Mouse (Mus musculus) hindbrain, embryonic 16.5 days (tissue): ENCODE data around the gene Glipr1l1. TPM values are rescaled to one million over a fixed set of nuclear protein-coding genes. Genes with fewer than 3 reads are reported as not detected.
"Not testable (repeated sequence)": the region's sequence is repeated elsewhere in the genome, so short reads cannot be mapped to it uniquely, and the experiment has no call there.

Source experiments
- ATAC-seq: fragments of 200-750 bp; cut with Nextera tagmentation; 2 replicates; pipeline ENCODE4 v1.8.0; 2017; ENCODE audit warnings: moderate TSS enrichment, moderate library complexity
- H3K27ac ChIP-seq: fragments of 300-500 bp; sonication (generic); 2 replicates; pipeline ENCODE4 v1.5.1; 2014; ENCODE audit warnings: low read depth, mild to moderate bottlenecking, control low read depth, low read length, moderate library complexity
- H3K27me3 ChIP-seq: fragments of 300-500 bp; sonication (generic); replicated peaks from 2 replicates; pipeline ENCODE4 v1.6.1; 2014; ENCODE audit warnings: low read length; ENCODE audit not compliant: control insufficient read depth, insufficient read depth
- H3K36me3 ChIP-seq: fragments of 300-500 bp; sonication (generic); 2 replicates; pipeline ENCODE4 v1.6.1; 2014; ENCODE audit warnings: mild to moderate bottlenecking, low read length, moderate library complexity, mixed read lengths; ENCODE audit not compliant: control insufficient read depth, insufficient read depth
- H3K4me1 ChIP-seq: fragments of 300-500 bp; sonication (generic); 2 replicates; pipeline ENCODE4 v1.6.1; 2014; ENCODE audit warnings: low read depth, low read length; ENCODE audit not compliant: control insufficient read depth, insufficient read depth
- H3K4me2 ChIP-seq: fragments of 300-500 bp; sonication (generic); 2 replicates; pipeline ENCODE4 v1.6.1; 2014; ENCODE audit warnings: mild to moderate bottlenecking, low read length, control low read depth, moderate library complexity
- H3K4me3 ChIP-seq: fragments of 300-500 bp; sonication (generic); 2 replicates; pipeline ENCODE4 v1.5.1; 2014; ENCODE audit warnings: mild to moderate bottlenecking, low read length, control low read depth, moderate library complexity
- H3K9ac ChIP-seq: fragments of 300-500 bp; sonication (generic); 2 replicates; pipeline ENCODE4 v1.6.1; 2014; ENCODE audit warnings: low read depth, mild to moderate bottlenecking, control low read depth, low read length, moderate library complexity
- H3K9me3 ChIP-seq: fragments of 300-500 bp; sonication (generic); 2 replicates; pipeline ENCODE4 v1.6.1; 2014; ENCODE audit warnings: mild to moderate bottlenecking, low read length, moderate library complexity; ENCODE audit not compliant: control insufficient read depth
- WGBS: fragments of 180-500 bp; shearing (Covaris S2); extraction: QIAGEN DNeasy Blood & Tissue Kit; methylation state at CpG from one replicate; pipeline ENCODE4 v1.1.7; 2014; 5-methylcytosine and 5-hydroxymethylcytosine counted together
- polyA plus RNA-seq: library from polyadenylated mRNA; unstranded; fragments of >200 nt; fragmentation: Nextera tagmentation; extraction: Ambion mirVana; gene quantifications from 2 replicates; pipeline ENCODE4 v1.2.1, GENCODE M21; 2015

Glipr1l1 gene
- 0.24 TPM in 1 of 2 replicates, not detected in the other for polyA plus RNA-seq

- 35% methylated on average over 14 of the region's 14 CpGs for WGBS
- Histone ChIP-seq H3K36me3 (no peaks in the 10 kb centered on the region), H3K4me2 (peak within 1 kb of the TSS; percentile 38), H3K9me3 (no peaks in the 10 kb centered on the region), H3K27ac (no peak within 1 kb of the TSS), H3K4me3 (no peak within 1 kb of the TSS), H3K9ac (no peak within 1 kb of the TSS), H3K4me1 (no peaks in the 10 kb centered on the region; the same call in none of the 2 replicates), H3K27me3 (no peaks in the 10 kb centered on the region)
- ATAC-seq = peak; percentile 100
Observed at GRCm38 (mm10) chr10:112059702-112060582, at the start of gene Glipr1l1. Gene Glipr1l1 (plus strand): TSS chr10:112060189.

- no peaks in the 10 kb centered on the region for H3K4me1 ChIP-seq
- H3K27ac ChIP-seq = no peak overlapping the region
- H3K9ac ChIP-seq = no peak overlapping the region
- no peak overlapping the region for H3K4me2 ChIP-seq
- H3K36me3 ChIP-seq = no peaks in the 10 kb centered on the region
- H3K9me3 ChIP-seq = no peaks in the 10 kb centered on the region
- ATAC-seq = no peak
- no peak overlapping the region for H3K4me3 ChIP-seq
- 80% methylated on average over 2 of the region's 2 CpGs for WGBS
- no peaks in the 10 kb centered on the region for H3K27me3 ChIP-seq
Observed at GRCm38 (mm10) chr10:112023585-112023984, 36.4 kb upstream of the Glipr1l1 start.

- 61% methylated on average over 2 of the region's 3 CpGs for WGBS
Observed at GRCm38 (mm10) chr10:112028689-112029088, 31.3 kb upstream of the Glipr1l1 start.

GRCm38 (mm10) chr10:112043523-112043922, 16.5 kb upstream of the Glipr1l1 start:
- H3K4me3 ChIP-seq, H3K27me3 ChIP-seq, H3K4me2 ChIP-seq, H3K36me3 ChIP-seq, H3K9ac ChIP-seq, H3K9me3 ChIP-seq, H3K4me1 ChIP-seq, H3K27ac ChIP-seq, ATAC-seq: not testable (repeated sequence)
- 88% methylated on average over 9 of the region's 9 CpGs for WGBS

More at GRCm38 (mm10) chr10:112028689-112029088, 31.3 kb upstream of the Glipr1l1 start:
- H3K27ac ChIP-seq, H3K36me3 ChIP-seq, H3K9ac ChIP-seq, H3K4me2 ChIP-seq, H3K4me3 ChIP-seq, H3K4me1 ChIP-seq, H3K27me3 ChIP-seq, ATAC-seq, H3K9me3 ChIP-seq: not testable (repeated sequence)

- H3K27ac ChIP-seq, H3K4me3 ChIP-seq, H3K4me1 ChIP-seq, H3K27me3 ChIP-seq, H3K36me3 ChIP-seq, H3K9ac ChIP-seq, H3K9me3 ChIP-seq, ATAC-seq: not testable (repeated sequence)
- peak overlapping the region; percentile 37 for H3K4me2 ChIP-seq
- 46% methylated on average over 14 of the region's 14 CpGs for WGBS
Observed at GRCm38 (mm10) chr10:112044283-112044682, 15.7 kb upstream of the Glipr1l1 start.

GRCm38 (mm10) chr10:112051220-112051619, 8.8 kb upstream of the Glipr1l1 start:
- no peak overlapping the region for H3K4me2 ChIP-seq
- no peak for ATAC-seq
- H3K4me1 ChIP-seq = no peaks in the 10 kb centered on the region
- H3K9me3 ChIP-seq = no peaks in the 10 kb centered on the region
- H3K27ac ChIP-seq = no peak overlapping the region
- no peaks in the 10 kb centered on the region for H3K27me3 ChIP-seq
- H3K9ac ChIP-seq = no peak overlapping the region
- no peak overlapping the region for H3K4me3 ChIP-seq
- H3K36me3 ChIP-seq = no peaks in the 10 kb centered on the region

GRCm38 (mm10) chr10:112051956-112052355, 8.0 kb upstream of the Glipr1l1 start:
- not testable (repeated sequence) for H3K4me2 ChIP-seq, ATAC-seq, H3K27ac ChIP-seq, H3K27me3 ChIP-seq, H3K4me3 ChIP-seq, H3K36me3 ChIP-seq, H3K4me1 ChIP-seq, H3K9me3 ChIP-seq, H3K9ac ChIP-seq
- 86% methylated on average over 2 of the region's 2 CpGs for WGBS

- not testable (repeated sequence) for H3K9ac ChIP-seq, H3K4me3 ChIP-seq, H3K27me3 ChIP-seq, H3K9me3 ChIP-seq, H3K27ac ChIP-seq, H3K4me2 ChIP-seq, H3K36me3 ChIP-seq, H3K4me1 ChIP-seq
- WGBS = 64% methylated on average over 6 of the region's 6 CpGs
- peak; percentile 51; the same call in 1 of the 2 replicates for ATAC-seq
Observed at GRCm38 (mm10) chr10:112060583-112060934, 570 bp downstream of the Glipr1l1 start.

- 50% methylated on average over 2 of the region's 2 CpGs for WGBS
- no peak for ATAC-seq
- no peaks in the 10 kb centered on the region for H3K27me3 ChIP-seq
- no peak overlapping the region for H3K4me3 ChIP-seq
- H3K9ac ChIP-seq = no peak overlapping the region
- H3K9me3 ChIP-seq = no peaks in the 10 kb centered on the region
- H3K36me3 ChIP-seq = no peaks in the 10 kb centered on the region
- H3K27ac ChIP-seq = no peak overlapping the region
- H3K4me2 ChIP-seq = no peak overlapping the region
- H3K4me1 ChIP-seq = no peaks in the 10 kb centered on the region
Observed at GRCm38 (mm10) chr10:112080044-112080443, 20.1 kb downstream of the Glipr1l1 start.
